Mouse (Mus musculus) thymus, postnatal 14 days (tissue): ENCODE data around the gene Cpped1.

Source experiments
- DNase-seq: peaks from one replicate; pipeline ENCODE4 v3.0.0; 2021

The Cpped1 gene

DNA sequence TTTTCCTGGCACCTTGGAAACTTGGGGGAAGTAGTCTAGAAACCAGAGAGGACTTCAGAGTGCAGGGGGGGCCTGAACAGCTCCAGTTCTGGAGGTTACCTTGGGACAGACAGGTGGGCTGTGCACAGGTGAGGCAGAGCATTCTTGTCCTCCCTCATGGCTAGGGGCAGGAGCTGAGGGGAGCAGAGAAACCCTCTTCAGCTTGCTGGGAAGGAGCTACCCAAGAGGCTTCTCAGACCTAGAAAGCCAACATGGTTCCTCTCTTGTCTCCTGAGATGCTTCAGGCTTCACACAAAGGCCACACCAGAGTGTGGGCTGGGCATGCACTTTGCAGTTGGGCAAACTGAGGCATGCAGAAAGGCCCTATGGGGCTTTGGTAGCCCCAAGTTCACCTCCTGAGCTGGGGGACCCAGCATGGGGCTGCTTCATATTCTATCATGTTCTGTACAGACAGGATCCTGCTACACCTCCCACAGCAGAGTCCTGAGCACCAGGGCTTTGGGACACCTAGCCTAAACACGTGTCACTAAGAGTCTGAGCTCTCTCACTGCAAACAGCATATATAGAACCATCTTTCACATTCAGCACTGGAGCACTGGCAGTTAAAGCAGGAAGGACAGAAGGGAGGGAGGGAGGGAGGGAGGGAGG, 152.5 kb downstream of the Cpped1 start:
- DNase-seq: no peak

DNA sequence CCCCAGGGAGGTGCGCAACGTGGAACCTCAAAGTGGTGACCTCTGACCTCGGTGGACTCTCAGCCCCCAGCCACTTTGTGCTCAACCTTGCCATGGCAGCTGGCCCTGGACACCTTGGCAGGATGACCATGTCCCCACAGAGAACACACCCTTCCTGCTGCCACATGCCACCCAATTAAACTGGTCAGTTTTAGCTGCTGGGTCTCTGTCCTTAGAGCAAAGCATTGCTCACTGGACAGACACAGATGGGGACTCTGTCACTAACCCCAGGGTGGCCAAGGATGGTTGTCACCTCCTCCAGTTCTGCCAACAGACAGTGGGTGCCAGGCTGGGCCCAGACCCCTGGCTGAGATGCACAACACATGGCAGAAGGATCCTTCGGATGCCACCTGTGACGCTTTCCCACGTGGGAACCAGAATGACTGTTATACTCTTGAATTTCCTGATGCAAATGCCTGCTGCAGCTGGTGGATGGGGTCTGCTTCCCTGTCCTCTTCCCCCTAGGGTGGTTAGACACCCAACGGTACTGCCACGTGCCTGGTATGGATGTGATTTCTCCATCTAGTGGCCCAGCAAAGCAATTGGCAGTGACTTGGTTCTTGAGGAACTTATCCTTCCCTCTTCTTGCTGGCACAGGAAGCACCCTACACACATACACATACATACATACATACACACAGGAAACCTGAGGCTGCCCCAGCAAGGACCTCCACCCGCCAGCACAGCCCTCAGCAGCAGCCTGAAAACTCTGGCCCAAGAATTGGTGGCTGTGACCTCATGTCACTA, 153.8 kb downstream of the Cpped1 start:
- DNase-seq: no peak

DNA sequence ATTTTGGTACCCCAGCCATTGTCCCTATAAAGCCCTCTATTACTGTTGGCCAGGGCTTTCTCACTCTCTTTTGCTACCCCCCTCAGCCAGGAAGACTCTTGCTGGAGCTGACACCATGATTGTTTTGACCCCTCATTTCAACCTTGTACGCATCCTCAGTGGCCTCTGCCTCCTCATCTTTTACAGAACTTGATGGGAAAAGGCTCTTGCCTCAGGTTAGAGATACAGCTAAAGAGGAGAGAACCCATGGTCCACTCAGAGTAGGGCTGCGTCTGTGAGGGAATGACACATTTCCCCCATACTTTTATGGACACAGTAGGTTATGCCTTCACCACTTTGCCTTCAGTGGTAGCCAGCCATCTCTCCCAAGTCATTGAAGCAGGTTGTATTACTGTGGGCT, 155.1 kb downstream of the Cpped1 start:
- no peak for DNase-seq
